Mouse (Mus musculus): ENCODE data around the gene Igfbp6.

- TF ChIP-seq POLR2AphosphoS2 (IDR thresholded peaks at IDR 0.05; ENCODE audit: low read depth, low read length) (no peak), NELFE (IDR thresholded peaks at IDR 0.05; ENCODE audit: low read depth, low read length) (no peak), POLR2A (IDR thresholded peaks at IDR 0.05; ENCODE audit: low read depth, low read length) (no peak), SMC3 (IDR thresholded peaks at IDR 0.05; ENCODE audit: low read depth, low read length) (no peak), CTCF (conservative IDR thresholded peaks at IDR 0.05 in 1 of 2, IDR thresholded peaks at IDR 0.05 in 1 of 2; ENCODE audit: low read depth in 2 of 2, low read length in 2 of 2) (no peak), EP300 (IDR thresholded peaks at IDR 0.05; ENCODE audit: low read length) (no peak), ZKSCAN1 (IDR thresholded peaks at IDR 0.05; ENCODE audit: borderline replicate concordance, low read depth, low read length) (no peak), RAD21 (IDR thresholded peaks at IDR 0.05; ENCODE audit: low read depth, low read length) (no peak), TCF12 (IDR thresholded peaks at IDR 0.05; ENCODE audit: low read depth, low read length) (no peak), MEF2A (IDR thresholded peaks at IDR 0.05; ENCODE audit: borderline replicate concordance, low read depth, low read length) (no peak)
These were observed 44.7 kb downstream of the Igfbp6 start for GRCm38 (mm10) chr15:102188883-102189282.
